Mouse (Mus musculus): ENCODE results near the gene Hs6st1. TPM values are rescaled to one million over a fixed set of nuclear protein-coding genes. Genes with fewer than 3 reads are reported as not detected.

Gene Hs6st1
- 48.9 TPM for polyA plus RNA-seq (2014; fragmentation: Illumina TruSeq; extraction: RNeasy Lipid Tissue Mini Kit (QIAGEN cat#74804); ENCODE audit: low read depth, low replicate concordance)

GRCm38 (mm10) chr1:36068076-36068475, at the start of gene Hs6st1:
Hs6st1 (plus strand) TSS chr1:36068400.

Other genes starting within 250 kb of the Hs6st1 start
- 62.5 TPM for gene Uggt1, start 176.3 kb downstream of the Hs6st1 start, polyA plus RNA-seq (2014; fragmentation: Illumina TruSeq; extraction: RNeasy Lipid Tissue Mini Kit (QIAGEN cat#74804); ENCODE audit: low read depth, low replicate concordance)
- gene Neurl3, start 206.3 kb downstream of the Hs6st1 start, polyA plus RNA-seq (2014; fragmentation: Illumina TruSeq; extraction: RNeasy Lipid Tissue Mini Kit (QIAGEN cat#74804); ENCODE audit: low read depth, low replicate concordance): 10.3 TPM
- 8.6 TPM for gene Arid5a, start 239.3 kb downstream of the Hs6st1 start, polyA plus RNA-seq (2014; fragmentation: Illumina TruSeq; extraction: RNeasy Lipid Tissue Mini Kit (QIAGEN cat#74804); ENCODE audit: low read depth, low replicate concordance)